Comparison of ENCODE assay signal across 30 mouse cellular contexts in the genomic region with DNA sequence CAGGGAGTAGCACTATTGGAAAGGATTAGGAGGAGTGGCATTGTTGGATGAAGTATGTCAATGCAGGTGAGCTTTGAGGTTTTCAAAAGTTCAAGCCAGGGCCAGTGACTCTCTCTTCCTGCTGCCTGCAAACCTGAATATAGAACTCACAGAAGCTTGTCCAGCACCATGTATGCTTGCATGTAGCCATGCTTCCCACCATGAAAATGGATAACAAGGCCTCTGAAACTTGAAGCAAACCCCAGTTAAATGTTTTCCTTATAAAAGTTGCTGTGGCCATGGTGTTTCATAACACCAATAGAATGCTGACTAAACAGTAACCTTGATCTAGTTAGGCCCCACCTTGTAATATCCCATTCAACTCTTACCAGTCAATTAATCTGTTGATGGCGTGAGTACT.
"Had no signal": no experiment of that assay in that cellular context is flagged by ENCODE, and none has a peak within 500 bp of the region (broad histone marks: within the 10 kb centered on the region; RNA-seq: fewer than 3 reads in every experiment).

No protein-coding gene starts in this region.

- H3K9ac ChIP-seq: limb, embryonic 12.5 days; limb, embryonic 13.5 days; limb, embryonic 15.5 days; liver, embryonic 12.5 days; liver, embryonic 13.5 days; liver, embryonic 14.5 days; liver, embryonic 15.5 days; liver, postnatal 0 days; lung, embryonic 14.5 days; lung, embryonic 15.5 days; midbrain, embryonic 12.5 days; midbrain, embryonic 13.5 days; midbrain, embryonic 15.5 days had no signal

- H3K4me2 ChIP-seq: limb, embryonic 12.5 days; limb, embryonic 13.5 days; limb, embryonic 15.5 days; liver, embryonic 11.5 days; liver, embryonic 12.5 days; liver, embryonic 13.5 days; liver, embryonic 15.5 days; lung, embryonic 14.5 days; lung, embryonic 15.5 days; midbrain, embryonic 12.5 days; midbrain, embryonic 13.5 days; midbrain, embryonic 15.5 days had no signal

- H3K27me3 ChIP-seq: limb, embryonic 12.5 days; limb, embryonic 13.5 days; limb, embryonic 15.5 days; liver, embryonic 12.5 days; liver, embryonic 13.5 days; liver, embryonic 15.5 days; lung, embryonic 15.5 days; megakaryocyte, embryonic 14.5 days; midbrain, embryonic 12.5 days; midbrain, embryonic 13.5 days; midbrain, embryonic 15.5 days had no signal

- ATAC-seq: liver, embryonic 12.5 days; liver, postnatal 0 days; lung, postnatal 0 days; midbrain, embryonic 13.5 days; midbrain, embryonic 15.5 days had no signal

- H3K27ac ChIP-seq: left cerebral cortex, adult 2 months; limb, embryonic 10.5 days; limb, embryonic 12.5 days; limb, embryonic 13.5 days; limb, embryonic 15.5 days; liver, embryonic 12.5 days; liver, embryonic 13.5 days; liver, embryonic 14.5 days; liver, embryonic 15.5 days; lung, embryonic 15.5 days; macrophage; midbrain, embryonic 10.5 days; midbrain, embryonic 12.5 days; midbrain, embryonic 13.5 days; midbrain, embryonic 15.5 days had no signal

- H3K36me3 ChIP-seq: limb, embryonic 10.5 days; limb, embryonic 12.5 days; limb, embryonic 13.5 days; limb, embryonic 15.5 days; liver, embryonic 12.5 days; liver, embryonic 13.5 days; liver, embryonic 15.5 days; lung, embryonic 15.5 days; midbrain, embryonic 10.5 days; midbrain, embryonic 12.5 days; midbrain, embryonic 13.5 days; midbrain, embryonic 15.5 days had no signal

- H3K9me3 ChIP-seq: limb, embryonic 10.5 days; limb, embryonic 12.5 days; limb, embryonic 13.5 days; limb, embryonic 15.5 days; liver, embryonic 12.5 days; liver, embryonic 13.5 days; liver, embryonic 15.5 days; lung, embryonic 15.5 days; megakaryocyte, embryonic 14.5 days; midbrain, embryonic 10.5 days; midbrain, embryonic 12.5 days; midbrain, embryonic 13.5 days; midbrain, embryonic 15.5 days had no signal

- DNase-seq: left cerebral cortex, postnatal 4 days; liver; liver, embryonic 13.5 days; liver, postnatal 0 days; lung, adult 18-20 months; lung, adult 2 months; lung, embryonic 14.5 days; lung, postnatal 10 days; lung, postnatal 14 days; lung, postnatal 36 days; lung, postnatal 4 days; midbrain, embryonic 14.5 days had no signal

- H3K4me1 ChIP-seq: limb, embryonic 10.5 days; limb, embryonic 12.5 days; limb, embryonic 13.5 days; limb, embryonic 15.5 days; liver, embryonic 12.5 days; liver, embryonic 13.5 days; liver, embryonic 15.5 days; lung, embryonic 15.5 days; megakaryocyte, embryonic 14.5 days; midbrain, embryonic 10.5 days; midbrain, embryonic 12.5 days; midbrain, embryonic 13.5 days; midbrain, embryonic 15.5 days had no signal

- H3K4me3 ChIP-seq: left cerebral cortex, adult 2 months; limb, embryonic 10.5 days; limb, embryonic 12.5 days; limb, embryonic 13.5 days; limb, embryonic 15.5 days; liver, embryonic 12.5 days; liver, embryonic 13.5 days; liver, embryonic 15.5 days; lung, embryonic 15.5 days; megakaryocyte, embryonic 14.5 days; midbrain, embryonic 10.5 days; midbrain, embryonic 12.5 days; midbrain, embryonic 13.5 days; midbrain, embryonic 15.5 days; myocyte had no signal
